Mouse (Mus musculus): ENCODE results near the gene Defb48. TPM values are rescaled to one million over a fixed set of nuclear protein-coding genes. Genes with fewer than 3 reads are reported as not detected.

Gene Defb48
- polyA plus RNA-seq (2012; rRNA removed): not detected in 2 replicates

DNA sequence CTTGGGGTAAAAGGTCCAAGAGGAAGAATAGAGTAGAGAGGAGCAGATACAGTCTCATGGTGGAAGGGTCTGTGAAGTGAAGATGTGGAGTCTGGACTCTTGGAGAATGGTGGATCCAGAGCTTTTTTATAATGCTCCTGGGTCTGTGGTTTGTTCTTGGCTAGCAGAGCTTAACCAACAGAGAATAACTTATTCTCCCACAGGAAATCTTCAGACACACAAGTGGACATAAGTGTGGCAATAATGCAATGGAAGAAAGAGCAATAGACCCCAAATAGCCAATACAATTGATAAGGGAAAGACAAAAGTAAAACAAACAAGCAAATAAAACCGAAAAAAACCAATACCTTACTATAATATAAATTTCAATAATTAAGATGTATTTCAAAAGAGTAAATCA, at the start of gene Defb48:
Defb48 (minus strand) TSS at position 101 of the 400 bp plus-strand sequence.
- 85% methylated on average over 1 of the region's 1 CpGs for WGBS
- no peak within 1 kb of the TSS for H3K4me3 ChIP-seq (ENCODE audit: control insufficient read depth, insufficient read depth, low read length)
- no peak for TF ChIP-seq CTCF (IDR thresholded peaks at IDR 0.05; ENCODE audit: borderline replicate concordance, control insufficient read depth, extremely low read depth, insufficient read depth, low read length, poor library complexity)
- no peak for TF ChIP-seq POLR2A (IDR thresholded peaks at IDR 0.05; ENCODE audit: control insufficient read depth, extremely low read depth, insufficient read depth, low read length, poor library complexity)
- no peak for DNase-seq
- no peaks in the 10 kb centered on the region; the same call in 1 of the 2 replicates for H3K27me3 ChIP-seq (ENCODE audit: control insufficient read depth, insufficient read depth, low read length)
- H3K27ac ChIP-seq (ENCODE audit: control insufficient read depth, insufficient read depth, low read length): no peak within 1 kb of the TSS
- no peaks in the 10 kb centered on the region for H3K36me3 ChIP-seq (ENCODE audit: control insufficient read depth, insufficient read depth, low read length)
- no peaks in the 10 kb centered on the region for H3K4me1 ChIP-seq (replicated peaks; ENCODE audit: control insufficient read depth, insufficient read depth, low read length)

GRCm38 (mm10) chr14:63020524-63021156, 36.3 kb upstream of the Defb48 start:
- DNase-seq: no peak
- Histone ChIP-seq H3K27ac (ENCODE audit: control insufficient read depth, insufficient read depth, low read length) (no peak overlapping the region), H3K4me1 (replicated peaks; ENCODE audit: control insufficient read depth, insufficient read depth, low read length) (no peaks in the 10 kb centered on the region), H3K4me3 (ENCODE audit: control insufficient read depth, insufficient read depth, low read length) (no peak overlapping the region), H3K27me3 (ENCODE audit: control insufficient read depth, insufficient read depth, low read length) (no peaks in the 10 kb centered on the region), H3K36me3 (ENCODE audit: control insufficient read depth, insufficient read depth, low read length) (no peaks in the 10 kb centered on the region)
- WGBS: 65% methylated on average over 6 of the region's 6 CpGs
- TF ChIP-seq CTCF (IDR thresholded peaks at IDR 0.05; ENCODE audit: borderline replicate concordance, control insufficient read depth, extremely low read depth, insufficient read depth, low read length, poor library complexity) (no peak), POLR2A (IDR thresholded peaks at IDR 0.05; ENCODE audit: control insufficient read depth, extremely low read depth, insufficient read depth, low read length, poor library complexity) (no peak)

DNA sequence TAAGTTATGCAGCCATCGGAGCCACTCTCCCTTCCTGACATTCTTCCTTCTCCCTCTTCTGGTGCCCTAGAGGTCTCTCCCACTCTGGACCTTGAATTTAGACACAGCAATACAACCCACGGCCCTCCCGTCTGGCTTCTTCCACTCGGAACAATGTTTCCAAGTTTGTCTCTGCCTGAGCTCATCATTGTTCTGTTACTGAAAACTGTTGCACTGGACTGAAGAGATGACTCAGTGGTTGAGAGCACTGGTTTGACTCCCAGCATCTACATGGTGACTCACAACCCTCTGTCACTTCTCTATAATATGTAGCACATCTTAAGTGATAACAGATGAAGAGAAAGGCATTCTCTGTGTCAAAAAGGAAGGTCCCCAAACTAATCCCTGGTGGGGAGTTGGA, 30.4 kb upstream of the Defb48 start:
- no peaks in the 10 kb centered on the region for H3K27me3 ChIP-seq (ENCODE audit: control insufficient read depth, insufficient read depth, low read length)
- DNase-seq: no peak
- H3K4me3 ChIP-seq (ENCODE audit: control insufficient read depth, insufficient read depth, low read length): no peak overlapping the region
- no peaks in the 10 kb centered on the region for H3K36me3 ChIP-seq (ENCODE audit: control insufficient read depth, insufficient read depth, low read length)
- TF ChIP-seq CTCF (IDR thresholded peaks at IDR 0.05; ENCODE audit: borderline replicate concordance, control insufficient read depth, extremely low read depth, insufficient read depth, low read length, poor library complexity): no peak
- TF ChIP-seq POLR2A (IDR thresholded peaks at IDR 0.05; ENCODE audit: control insufficient read depth, extremely low read depth, insufficient read depth, low read length, poor library complexity): no peak
- 91% methylated on average over 4 of the region's 4 CpGs for WGBS
- no peaks in the 10 kb centered on the region for H3K4me1 ChIP-seq (replicated peaks; ENCODE audit: control insufficient read depth, insufficient read depth, low read length)
- H3K27ac ChIP-seq (ENCODE audit: control insufficient read depth, insufficient read depth, low read length): no peak overlapping the region

DNA sequence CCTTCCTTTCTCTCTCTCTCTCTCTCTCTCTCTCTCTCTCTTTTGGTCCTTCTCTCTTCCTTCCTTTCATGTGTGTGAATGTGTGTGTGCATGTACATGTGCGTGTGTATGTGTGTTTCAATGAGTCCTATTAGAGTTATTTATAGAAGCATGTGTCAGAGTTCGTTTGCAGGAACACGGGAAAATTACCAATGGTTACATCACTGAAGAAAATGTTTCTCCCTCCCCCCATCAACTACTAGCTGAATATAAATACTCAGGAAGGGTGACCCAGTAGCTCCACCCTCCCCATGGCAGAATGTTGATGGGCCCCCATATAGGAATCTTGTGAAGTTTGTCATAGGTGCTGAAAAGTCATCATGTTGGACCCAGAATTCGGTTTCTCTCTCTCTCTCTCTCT, 28.8 kb upstream of the Defb48 start:
- WGBS: 76% methylated on average over 4 of the region's 4 CpGs
- Histone ChIP-seq H3K4me3 (ENCODE audit: control insufficient read depth, insufficient read depth, low read length) (no peak overlapping the region), H3K27ac (ENCODE audit: control insufficient read depth, insufficient read depth, low read length) (no peak overlapping the region), H3K36me3 (ENCODE audit: control insufficient read depth, insufficient read depth, low read length) (no peaks in the 10 kb centered on the region), H3K4me1 (replicated peaks; ENCODE audit: control insufficient read depth, insufficient read depth, low read length) (no peaks in the 10 kb centered on the region), H3K27me3 (ENCODE audit: control insufficient read depth, insufficient read depth, low read length) (no peaks in the 10 kb centered on the region)
- DNase-seq: no peak
- TF ChIP-seq POLR2A (IDR thresholded peaks at IDR 0.05; ENCODE audit: control insufficient read depth, extremely low read depth, insufficient read depth, low read length, poor library complexity) (no peak), CTCF (IDR thresholded peaks at IDR 0.05; ENCODE audit: borderline replicate concordance, control insufficient read depth, extremely low read depth, insufficient read depth, low read length, poor library complexity) (no peak)

GRCm38 (mm10) chr14:63011471-63011870, 27.2 kb upstream of the Defb48 start, which contains the start of gene Defb43:
TSS of gene Defb43 (plus strand) at chr14:63011771.
- Histone ChIP-seq H3K4me3 (ENCODE audit: control insufficient read depth, insufficient read depth, low read length) (no peak within 1 kb of the TSS), H3K4me1 (replicated peaks; ENCODE audit: control insufficient read depth, insufficient read depth, low read length) (no peaks in the 10 kb centered on the region), H3K36me3 (ENCODE audit: control insufficient read depth, insufficient read depth, low read length) (no peaks in the 10 kb centered on the region), H3K27ac (ENCODE audit: control insufficient read depth, insufficient read depth, low read length) (no peak within 1 kb of the TSS), H3K27me3 (ENCODE audit: control insufficient read depth, insufficient read depth, low read length) (no peaks in the 10 kb centered on the region)
- 94% methylated on average over 5 of the region's 5 CpGs for WGBS
- TF ChIP-seq CTCF (IDR thresholded peaks at IDR 0.05; ENCODE audit: borderline replicate concordance, control insufficient read depth, extremely low read depth, insufficient read depth, low read length, poor library complexity): no peak
- no peak for TF ChIP-seq POLR2A (IDR thresholded peaks at IDR 0.05; ENCODE audit: control insufficient read depth, extremely low read depth, insufficient read depth, low read length, poor library complexity)
- no peak for DNase-seq

GRCm38 (mm10) chr14:63002588-63002987, 18.3 kb upstream of the Defb48 start:
- H3K27ac ChIP-seq (ENCODE audit: control insufficient read depth, insufficient read depth, low read length): no peak overlapping the region
- H3K4me3 ChIP-seq (ENCODE audit: control insufficient read depth, insufficient read depth, low read length): no peak overlapping the region
- WGBS: 38% methylated on average over 2 of the region's 2 CpGs
- no peaks in the 10 kb centered on the region for H3K27me3 ChIP-seq (ENCODE audit: control insufficient read depth, insufficient read depth, low read length)
- DNase-seq: no peak
- H3K36me3 ChIP-seq (ENCODE audit: control insufficient read depth, insufficient read depth, low read length): no peaks in the 10 kb centered on the region
- no peak for TF ChIP-seq POLR2A (IDR thresholded peaks at IDR 0.05; ENCODE audit: control insufficient read depth, extremely low read depth, insufficient read depth, low read length, poor library complexity)
- no peak for TF ChIP-seq CTCF (IDR thresholded peaks at IDR 0.05; ENCODE audit: borderline replicate concordance, control insufficient read depth, extremely low read depth, insufficient read depth, low read length, poor library complexity)
- H3K4me1 ChIP-seq (replicated peaks; ENCODE audit: control insufficient read depth, insufficient read depth, low read length): no peaks in the 10 kb centered on the region
